Mouse (Mus musculus) bone marrow, adult 2 months (tissue): Measurements from ENCODE around the gene Cntn6.

Source experiments
- CTCF ChIP-seq: fragments of 200-500 bp; IDR thresholded peaks from 2 replicates; pipeline ENCODE4 v1.5.1; 2011; ENCODE audit warnings: low read length, control low read depth; ENCODE audit not compliant: control insufficient read depth, insufficient read depth
- POLR2A ChIP-seq: fragments of 200-500 bp; IDR thresholded peaks from 2 replicates; pipeline ENCODE4 v1.6.1; 2011; ENCODE audit warnings: low read depth, mild to moderate bottlenecking, control low read depth, low read length, borderline replicate concordance; ENCODE audit not compliant: control insufficient read depth

- TF ChIP-seq CTCF: no peak
- TF ChIP-seq POLR2A: no peak
Observed at GRCm38 (mm10) chr6:104734256-104734655, 241.7 kb downstream of the Cntn6 start.
